Mouse (Mus musculus): ENCODE measurements around the gene Olfr368. TPM values are rescaled to one million over a fixed set of nuclear protein-coding genes. Genes with fewer than 3 reads are reported as not detected.

The Olfr368 gene
- not detected in 2 replicates for polyA plus RNA-seq (2014; fragmentation: Nextera tagmentation; extraction: Ambion mirVana)

- no peak within 1 kb of the TSS for H3K27ac ChIP-seq (ENCODE audit: low read depth, low read length)
- no peaks in the 10 kb centered on the region for H3K4me1 ChIP-seq (ENCODE audit: control insufficient read depth, insufficient read depth, low read length)
- H3K9me3 ChIP-seq (ENCODE audit: control insufficient read depth, low read length): no peaks in the 10 kb centered on the region
- no peak for ATAC-seq (ENCODE audit: low read depth)
- H3K9ac ChIP-seq (replicated peaks; ENCODE audit: low read depth, low read length): no peak within 1 kb of the TSS
- H3K27me3 ChIP-seq (ENCODE audit: control insufficient read depth, insufficient read depth, low read length): no peaks in the 10 kb centered on the region
- WGBS: 96% methylated on average over 1 of the region's 1 CpGs
- H3K36me3 ChIP-seq (ENCODE audit: control insufficient read depth, insufficient read depth, low read length): no peaks in the 10 kb centered on the region
- H3K4me3 ChIP-seq (ENCODE audit: low read depth, low read length): no peak within 1 kb of the TSS
- no peak within 1 kb of the TSS for H3K4me2 ChIP-seq (ENCODE audit: low read depth, low read length)
These were observed at the start of gene Olfr368 for GRCm38 (mm10) chr2:37326215-37326614. Gene Olfr368 (plus strand): TSS chr2:37326515.

- Histone ChIP-seq H3K27ac (ENCODE audit: low read depth, low read length) (no peak overlapping the region), H3K9me3 (ENCODE audit: control insufficient read depth, low read length) (no peaks in the 10 kb centered on the region), H3K27me3 (ENCODE audit: control insufficient read depth, insufficient read depth, low read length) (no peaks in the 10 kb centered on the region), H3K9ac (replicated peaks; ENCODE audit: low read depth, low read length) (no peak overlapping the region), H3K4me3 (ENCODE audit: low read depth, low read length) (no peak overlapping the region), H3K4me1 (ENCODE audit: control insufficient read depth, insufficient read depth, low read length) (no peaks in the 10 kb centered on the region), H3K4me2 (ENCODE audit: low read depth, low read length) (no peak overlapping the region), H3K36me3 (ENCODE audit: control insufficient read depth, insufficient read depth, low read length) (no peaks in the 10 kb centered on the region)
- WGBS: 88% methylated on average over 2 of the region's 2 CpGs
- no peak for ATAC-seq (ENCODE audit: low read depth)
These were observed 7.0 kb downstream of the Olfr368 start for GRCm38 (mm10) chr2:37333321-37333720.

DNA sequence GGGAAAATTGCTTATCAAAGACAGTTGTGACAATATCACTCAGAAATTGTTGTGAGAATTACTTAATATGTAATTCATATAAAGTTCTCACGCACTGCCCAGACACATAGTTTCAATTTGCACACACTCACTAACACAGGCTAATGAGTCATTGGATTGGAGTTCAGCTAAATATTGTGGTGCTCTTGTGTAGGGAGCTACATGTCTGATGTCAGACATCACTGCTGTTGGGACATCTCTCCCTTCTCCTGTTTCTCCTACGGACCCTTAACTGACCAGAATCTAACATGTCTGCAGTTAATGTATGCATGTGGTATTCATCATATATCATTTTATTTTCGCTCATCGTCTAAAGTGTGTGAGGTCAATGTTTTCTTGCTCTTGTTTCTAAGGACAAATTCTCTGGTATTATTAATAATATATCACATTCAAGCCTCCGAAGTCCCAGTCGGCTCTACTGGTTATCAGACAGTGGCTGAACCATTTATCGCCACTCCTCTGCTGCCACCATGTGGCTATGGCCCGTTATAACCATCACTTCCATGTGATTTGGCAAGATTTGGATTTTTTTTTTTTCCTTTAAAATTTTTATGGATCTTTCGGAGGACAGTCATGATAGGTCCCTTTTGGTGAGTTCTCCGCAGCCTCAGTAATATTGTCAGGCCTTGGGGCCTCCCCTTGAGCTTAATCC lies 12.3 kb downstream of the Olfr368 start:
- WGBS: 59% methylated on average over 10 of the region's 10 CpGs
- no peaks in the 10 kb centered on the region for H3K36me3 ChIP-seq (ENCODE audit: control insufficient read depth, insufficient read depth, low read length)
- H3K9ac ChIP-seq (replicated peaks; ENCODE audit: low read depth, low read length): no peak overlapping the region

DNA sequence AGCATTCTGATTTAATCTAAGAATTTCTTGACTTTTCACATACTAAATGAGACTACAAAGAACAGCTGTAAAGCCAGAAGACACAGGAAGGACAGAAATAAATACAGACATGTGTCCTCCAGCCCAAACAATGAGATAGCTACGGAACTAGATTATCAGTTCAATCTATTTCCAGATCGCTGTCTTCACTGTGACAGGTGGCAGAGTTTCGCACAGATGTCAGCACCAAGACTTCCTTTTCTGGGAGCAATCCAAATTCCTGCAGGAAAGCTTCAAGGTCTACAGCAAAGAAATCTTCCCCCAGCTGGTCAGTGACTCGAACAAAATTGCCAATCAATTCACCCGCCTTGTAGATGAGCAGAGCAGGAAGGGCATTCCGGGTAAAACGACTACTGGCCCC lies 25.4 kb downstream of the Olfr368 start:
- H3K36me3 ChIP-seq (ENCODE audit: control insufficient read depth, insufficient read depth, low read length): peaks cover 36% of the 10 kb centered on the region

More for the DNA sequence above, 12.3 kb downstream of the Olfr368 start:
- no peaks in the 10 kb centered on the region for H3K9me3 ChIP-seq (ENCODE audit: control insufficient read depth, low read length)
- peak; percentile 44; the same call in 1 of the 2 replicates for ATAC-seq (ENCODE audit: low read depth)
- H3K27me3 ChIP-seq (ENCODE audit: control insufficient read depth, insufficient read depth, low read length): no peaks in the 10 kb centered on the region
- H3K4me3 ChIP-seq (ENCODE audit: low read depth, low read length): no peak overlapping the region
- no peak overlapping the region for H3K4me2 ChIP-seq (ENCODE audit: low read depth, low read length)
- no peak overlapping the region for H3K27ac ChIP-seq (ENCODE audit: low read depth, low read length)
- no peaks in the 10 kb centered on the region for H3K4me1 ChIP-seq (ENCODE audit: control insufficient read depth, insufficient read depth, low read length)

GRCm38 (mm10) chr2:37355571-37355970 lies 29.3 kb downstream of the Olfr368 start:
- H3K4me3 ChIP-seq (ENCODE audit: low read depth, low read length): no peak overlapping the region
- WGBS: 98% methylated on average over 5 of the region's 5 CpGs
- no peak overlapping the region for H3K27ac ChIP-seq (ENCODE audit: low read depth, low read length)
- no peak overlapping the region for H3K9ac ChIP-seq (replicated peaks; ENCODE audit: low read depth, low read length)
- no peak for ATAC-seq (ENCODE audit: low read depth)
- peaks cover 36% of the 10 kb centered on the region for H3K36me3 ChIP-seq (ENCODE audit: control insufficient read depth, insufficient read depth, low read length)
- no peaks in the 10 kb centered on the region for H3K9me3 ChIP-seq (ENCODE audit: control insufficient read depth, low read length)
- peaks cover 4% of the 10 kb centered on the region; the same call in 1 of the 2 replicates for H3K4me1 ChIP-seq (ENCODE audit: control insufficient read depth, insufficient read depth, low read length)
- H3K4me2 ChIP-seq (ENCODE audit: low read depth, low read length): no peak overlapping the region
- H3K27me3 ChIP-seq (ENCODE audit: control insufficient read depth, insufficient read depth, low read length): no peaks in the 10 kb centered on the region

More for the DNA sequence above, 25.4 kb downstream of the Olfr368 start:
- no peaks in the 10 kb centered on the region for H3K27me3 ChIP-seq (ENCODE audit: control insufficient read depth, insufficient read depth, low read length)
- ATAC-seq (ENCODE audit: low read depth): no peak
- H3K9ac ChIP-seq (replicated peaks; ENCODE audit: low read depth, low read length): no peak overlapping the region
- WGBS: 91% methylated on average over 7 of the region's 7 CpGs
- H3K4me2 ChIP-seq (ENCODE audit: low read depth, low read length): no peak overlapping the region
- H3K4me1 ChIP-seq (ENCODE audit: control insufficient read depth, insufficient read depth, low read length): no peaks in the 10 kb centered on the region
- no peak overlapping the region for H3K4me3 ChIP-seq (ENCODE audit: low read depth, low read length)
- no peaks in the 10 kb centered on the region for H3K9me3 ChIP-seq (ENCODE audit: control insufficient read depth, low read length)
- H3K27ac ChIP-seq (ENCODE audit: low read depth, low read length): no peak overlapping the region

GRCm38 (mm10) chr2:37358633-37359540 lies 32.6 kb downstream of the Olfr368 start, which contains the start of gene Pdcl:
Gene Pdcl (minus strand): TSS chr2:37359332.
- Histone ChIP-seq H3K4me2 (ENCODE audit: low read depth, low read length) (peak within 1 kb of the TSS; percentile 56), H3K9me3 (ENCODE audit: control insufficient read depth, low read length) (no peaks in the 10 kb centered on the region), H3K4me1 (ENCODE audit: control insufficient read depth, insufficient read depth, low read length) (peaks cover 4% of the 10 kb centered on the region; the same call in 1 of the 2 replicates), H3K4me3 (ENCODE audit: low read depth, low read length) (peak within 1 kb of the TSS; percentile 73), H3K27ac (ENCODE audit: low read depth, low read length) (peak within 1 kb of the TSS; percentile 92), H3K27me3 (ENCODE audit: control insufficient read depth, insufficient read depth, low read length) (no peaks in the 10 kb centered on the region), H3K9ac (replicated peaks; ENCODE audit: low read depth, low read length) (peak within 1 kb of the TSS; percentile 63), H3K36me3 (ENCODE audit: control insufficient read depth, insufficient read depth, low read length) (peaks cover 12% of the 10 kb centered on the region)
- WGBS: 0% methylated on average over 42 of the region's 42 CpGs
- ATAC-seq (ENCODE audit: low read depth): peak; percentile 97

GRCm38 (mm10) chr2:37359908-37360307 lies 33.6 kb downstream of the Olfr368 start:
- Histone ChIP-seq H3K36me3 (ENCODE audit: control insufficient read depth, insufficient read depth, low read length) (peaks cover 9% of the 10 kb centered on the region), H3K4me1 (ENCODE audit: control insufficient read depth, insufficient read depth, low read length) (peaks cover 4% of the 10 kb centered on the region; the same call in 1 of the 2 replicates), H3K27ac (ENCODE audit: low read depth, low read length) (no peak overlapping the region), H3K9ac (replicated peaks; ENCODE audit: low read depth, low read length) (no peak overlapping the region), H3K4me3 (ENCODE audit: low read depth, low read length) (no peak overlapping the region), H3K27me3 (ENCODE audit: control insufficient read depth, insufficient read depth, low read length) (no peaks in the 10 kb centered on the region), H3K4me2 (ENCODE audit: low read depth, low read length) (no peak overlapping the region), H3K9me3 (ENCODE audit: control insufficient read depth, low read length) (no peaks in the 10 kb centered on the region)
- 91% methylated on average over 2 of the region's 2 CpGs for WGBS
- no peak for ATAC-seq (ENCODE audit: low read depth)

DNA sequence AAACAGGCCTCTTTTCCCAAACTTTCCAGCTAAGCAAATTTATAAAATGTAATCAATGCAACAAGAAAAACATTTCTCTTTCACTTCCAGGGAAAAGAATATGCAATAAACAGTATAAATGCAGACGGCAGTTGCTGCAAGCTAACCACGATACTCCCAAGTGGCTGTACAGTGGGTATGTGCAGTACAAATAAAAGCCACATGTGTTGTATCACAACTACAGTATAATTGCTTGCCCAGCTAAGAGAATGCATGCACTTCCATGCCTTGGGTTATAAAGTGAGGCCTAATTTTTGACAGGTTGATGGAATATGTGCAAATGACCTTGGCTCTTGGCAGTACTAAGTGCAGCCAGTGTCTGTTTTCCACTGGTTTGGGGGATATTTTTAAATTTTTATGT lies 44.3 kb downstream of the Olfr368 start:
- 88% methylated on average over 2 of the region's 2 CpGs for WGBS
- Histone ChIP-seq H3K27me3 (ENCODE audit: control insufficient read depth, insufficient read depth, low read length) (no peaks in the 10 kb centered on the region), H3K4me3 (ENCODE audit: low read depth, low read length) (no peak overlapping the region), H3K27ac (ENCODE audit: low read depth, low read length) (no peak overlapping the region), H3K9ac (replicated peaks; ENCODE audit: low read depth, low read length) (no peak overlapping the region), H3K4me1 (ENCODE audit: control insufficient read depth, insufficient read depth, low read length) (no peaks in the 10 kb centered on the region), H3K9me3 (ENCODE audit: control insufficient read depth, low read length) (no peaks in the 10 kb centered on the region), H3K36me3 (ENCODE audit: control insufficient read depth, insufficient read depth, low read length) (peaks cover 10% of the 10 kb centered on the region; the same call in 1 of the 2 replicates), H3K4me2 (ENCODE audit: low read depth, low read length) (no peak overlapping the region)
- no peak for ATAC-seq (ENCODE audit: low read depth)

DNA sequence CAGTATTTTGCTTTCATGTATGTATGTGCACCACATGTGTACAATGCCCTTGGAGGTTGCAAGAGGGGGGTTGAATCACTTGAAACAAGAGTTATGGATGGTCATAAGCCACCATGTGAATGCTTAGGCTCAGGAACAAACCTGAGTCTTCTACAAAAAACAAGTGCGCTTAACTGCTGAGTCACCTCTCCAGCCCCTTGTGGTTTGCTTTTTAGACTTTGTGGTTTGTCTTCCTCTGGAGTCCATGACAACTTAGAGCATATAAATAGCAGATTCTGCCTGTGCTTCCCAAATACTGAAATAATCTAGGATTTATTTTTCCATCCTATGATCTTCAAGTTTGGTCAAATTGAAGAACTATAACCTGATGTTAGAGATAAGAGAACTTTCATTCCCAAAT lies 49.7 kb downstream of the Olfr368 start:
- no peak overlapping the region for H3K4me3 ChIP-seq (ENCODE audit: low read depth, low read length)
- H3K4me2 ChIP-seq (ENCODE audit: low read depth, low read length): no peak overlapping the region
- peaks cover 30% of the 10 kb centered on the region for H3K36me3 ChIP-seq (ENCODE audit: control insufficient read depth, insufficient read depth, low read length)
- H3K27me3 ChIP-seq (ENCODE audit: control insufficient read depth, insufficient read depth, low read length): no peaks in the 10 kb centered on the region
- no peaks in the 10 kb centered on the region for H3K4me1 ChIP-seq (ENCODE audit: control insufficient read depth, insufficient read depth, low read length)
- H3K9ac ChIP-seq (replicated peaks; ENCODE audit: low read depth, low read length): no peak overlapping the region
- H3K27ac ChIP-seq (ENCODE audit: low read depth, low read length): no peak overlapping the region
- WGBS: 97% methylated on average over 1 of the region's 1 CpGs
- H3K9me3 ChIP-seq (ENCODE audit: control insufficient read depth, low read length): no peaks in the 10 kb centered on the region
- ATAC-seq (ENCODE audit: low read depth): no peak

Data from neural tube, embryonic 14.5 days (tissue).